Mouse (Mus musculus) hindbrain, embryonic 11.5 days (tissue): ENCODE data around the gene Col2a1. TPM values are rescaled to one million over a fixed set of nuclear protein-coding genes. Genes with fewer than 3 reads are reported as not detected.

ENCODE experiments used
- ATAC-seq: fragments of 200-750 bp; cut with Nextera tagmentation; 2 replicates; pipeline ENCODE4 v1.8.0; 2017; ENCODE audit warnings: mild to moderate bottlenecking, moderate TSS enrichment, moderate library complexity; ENCODE audit not compliant: low FRiP score
- DNase-seq: peaks from one replicate; pipeline ENCODE4 v3.0.0-alpha.2; 2015; ENCODE audit warnings: low spot score
- H3K27ac ChIP-seq: fragments of 300-500 bp; sonication (generic); 2 replicates; pipeline ENCODE4 v1.5.1; 2014; ENCODE audit warnings: mild to moderate bottlenecking, low read depth, low read length
- H3K27me3 ChIP-seq: fragments of 300-500 bp; sonication (generic); 2 replicates; pipeline ENCODE4 v1.6.1; 2014; ENCODE audit warnings: mild to moderate bottlenecking, low read length, moderate library complexity, mixed read lengths; ENCODE audit not compliant: control insufficient read depth, insufficient read depth
- H3K36me3 ChIP-seq: fragments of 300-500 bp; sonication (generic); 2 replicates; pipeline ENCODE4 v1.6.1; 2014; ENCODE audit warnings: mild to moderate bottlenecking, low read length, moderate library complexity, mixed read lengths; ENCODE audit not compliant: control insufficient read depth, insufficient read depth
- H3K4me1 ChIP-seq: fragments of 300-500 bp; sonication (generic); replicated peaks from 2 replicates; pipeline ENCODE4 v1.6.1; 2014; ENCODE audit warnings: low read length, mixed read lengths; ENCODE audit not compliant: control insufficient read depth, insufficient read depth
- H3K4me2 ChIP-seq: fragments of 300-500 bp; sonication (generic); replicated peaks from 2 replicates; pipeline ENCODE4 v1.6.1; 2014; ENCODE audit warnings: mild to moderate bottlenecking, low read depth, low read length
- H3K4me3 ChIP-seq: fragments of 300-500 bp; sonication (generic); 2 replicates; pipeline ENCODE4 v1.5.1; 2014; ENCODE audit warnings: low read depth, low read length
- H3K9ac ChIP-seq: fragments of 300-500 bp; sonication (generic); 2 replicates; pipeline ENCODE4 v1.6.1; 2014; ENCODE audit warnings: low read depth, low read length
- H3K9me3 ChIP-seq: fragments of 300-500 bp; sonication (generic); 2 replicates; pipeline ENCODE4 v1.6.1; 2016; ENCODE audit warnings: low read length; ENCODE audit not compliant: control insufficient read depth
- WGBS: fragments of 180-500 bp; shearing (Covaris S2); extraction: QIAGEN DNeasy Blood & Tissue Kit; methylation state at CpG from one replicate; pipeline ENCODE4 v1.1.7; 2014; 5-methylcytosine and 5-hydroxymethylcytosine counted together
- polyA plus RNA-seq: library from polyadenylated mRNA; unstranded; fragments of >200 nt; fragmentation: Nextera tagmentation; extraction: Ambion mirVana; gene quantifications from 2 replicates; pipeline ENCODE4 v1.2.1, GENCODE M21; 2014

Gene Col2a1
- polyA plus RNA-seq, 1 experiment from 2014 or later = 128 TPM

- no peak overlapping the region for H3K4me3 ChIP-seq
- no peaks in the 10 kb centered on the region for H3K9me3 ChIP-seq
- H3K4me1 ChIP-seq = 0 out of 2 replicates have a peak, but pooled peaks cover 4% of the 10 kb centered on the region
- H3K9ac ChIP-seq = no peak overlapping the region
- DNase-seq = no peak
- H3K27me3 ChIP-seq = no peaks in the 10 kb centered on the region
- H3K27ac ChIP-seq = no peak overlapping the region
- 79% methylated on average over 11 of the region's 11 CpGs for WGBS
- H3K4me2 ChIP-seq = no peak overlapping the region
- ATAC-seq = no peak
- no peaks in the 10 kb centered on the region for H3K36me3 ChIP-seq
These were observed 48.1 kb downstream of the Col2a1 start for GRCm38 (mm10) chr15:97956416-97956815.

- H3K4me2 ChIP-seq = no peak overlapping the region
- no peak overlapping the region for H3K4me3 ChIP-seq
- 0 out of 2 replicates have a peak, but pooled peaks cover 4% of the 10 kb centered on the region for H3K4me1 ChIP-seq
- H3K27ac ChIP-seq = no peak overlapping the region
- no peaks in the 10 kb centered on the region for H3K9me3 ChIP-seq
- H3K9ac ChIP-seq = no peak overlapping the region
- ATAC-seq (no peak), DNase-seq (no peak)
- H3K36me3 ChIP-seq = no peaks in the 10 kb centered on the region
- no peaks in the 10 kb centered on the region for H3K27me3 ChIP-seq
- WGBS = 21% methylated on average over 4 of the region's 4 CpGs
These were observed 48.8 kb downstream of the Col2a1 start for GRCm38 (mm10) chr15:97955742-97956141.

- Histone ChIP-seq H3K4me2 (no peak overlapping the region), H3K9ac (no peak overlapping the region), H3K36me3 (no peaks in the 10 kb centered on the region), H3K27ac (no peak overlapping the region), H3K9me3 (no peaks in the 10 kb centered on the region), H3K4me1 (0 out of 2 replicates have a peak, but pooled peaks cover 4% of the 10 kb centered on the region), H3K27me3 (no peaks in the 10 kb centered on the region), H3K4me3 (no peak overlapping the region)
- no peak for DNase-seq
- WGBS = 100% methylated on average over 1 of the region's 1 CpGs
- no peak for ATAC-seq
These were observed 49.2 kb downstream of the Col2a1 start for GRCm38 (mm10) chr15:97955286-97955685.

- 84% methylated on average over 8 of the region's 8 CpGs for WGBS
- Histone ChIP-seq H3K9me3 (no peaks in the 10 kb centered on the region), H3K27me3 (no peaks in the 10 kb centered on the region), H3K4me2 (no peak overlapping the region), H3K36me3 (no peaks in the 10 kb centered on the region), H3K4me1 (0 out of 2 replicates have a peak, but pooled peaks cover 4% of the 10 kb centered on the region), H3K4me3 (no peak overlapping the region), H3K27ac (no peak overlapping the region), H3K9ac (no peak overlapping the region)
- DNase-seq (no peak), ATAC-seq (no peak)
These were observed 49.8 kb downstream of the Col2a1 start for GRCm38 (mm10) chr15:97954671-97955070.

GRCm38 (mm10) chr15:97952889-97953189, 51.7 kb downstream of the Col2a1 start:
- H3K4me3 ChIP-seq = no peak overlapping the region
- DNase-seq (no peak), ATAC-seq (0 out of 2 replicates have a peak, but pooled peaks have one; percentile 35)
- WGBS = 68% methylated on average over 4 of the region's 4 CpGs
- H3K27me3 ChIP-seq = no peaks in the 10 kb centered on the region
- no peak overlapping the region for H3K4me2 ChIP-seq
- H3K9me3 ChIP-seq = no peaks in the 10 kb centered on the region
- no peaks in the 10 kb centered on the region for H3K36me3 ChIP-seq
- H3K9ac ChIP-seq = no peak overlapping the region
- no peak overlapping the region for H3K27ac ChIP-seq
- 0 out of 2 replicates have a peak, but pooled peaks cover 4% of the 10 kb centered on the region for H3K4me1 ChIP-seq

- H3K9ac ChIP-seq = no peak overlapping the region
- no peaks in the 10 kb centered on the region for H3K27me3 ChIP-seq
- peak; percentile 90 for DNase-seq
- ATAC-seq = peak; percentile 56; the same call in 1 of the 2 replicates
- no peak overlapping the region for H3K4me2 ChIP-seq
- H3K9me3 ChIP-seq = no peaks in the 10 kb centered on the region
- 0 out of 2 replicates have a peak, but pooled peaks cover 4% of the 10 kb centered on the region for H3K4me1 ChIP-seq
- no peak overlapping the region for H3K4me3 ChIP-seq
- WGBS = 16% methylated on average over 16 of the region's 16 CpGs
- no peak overlapping the region for H3K27ac ChIP-seq
- no peaks in the 10 kb centered on the region for H3K36me3 ChIP-seq
These were observed 52.2 kb downstream of the Col2a1 start for GRCm38 (mm10) chr15:97952137-97952888.

GRCm38 (mm10) chr15:97950240-97950639, 54.3 kb downstream of the Col2a1 start:
- no peak overlapping the region for H3K4me2 ChIP-seq
- no peaks in the 10 kb centered on the region for H3K36me3 ChIP-seq
- no peak overlapping the region for H3K9ac ChIP-seq
- no peak for DNase-seq
- no peak overlapping the region for H3K4me3 ChIP-seq
- no peak for ATAC-seq
- no peak overlapping the region for H3K27ac ChIP-seq
- 0 out of 2 replicates have a peak, but pooled peaks cover under 1% of the 10 kb centered on the region for H3K4me1 ChIP-seq
- 76% methylated on average over 7 of the region's 7 CpGs for WGBS
- H3K9me3 ChIP-seq = no peaks in the 10 kb centered on the region
- no peaks in the 10 kb centered on the region for H3K27me3 ChIP-seq

- Histone ChIP-seq H3K27ac (no peak overlapping the region), H3K4me2 (no peak overlapping the region), H3K4me1 (no peaks in the 10 kb centered on the region), H3K27me3 (no peaks in the 10 kb centered on the region), H3K9ac (no peak overlapping the region), H3K36me3 (no peaks in the 10 kb centered on the region), H3K9me3 (no peaks in the 10 kb centered on the region), H3K4me3 (no peak overlapping the region)
- WGBS = 79% methylated on average over 3 of the region's 3 CpGs
- DNase-seq (no peak), ATAC-seq (no peak)
These were observed 54.8 kb downstream of the Col2a1 start for GRCm38 (mm10) chr15:97949706-97950105.

GRCm38 (mm10) chr15:97948720-97949119, 55.8 kb downstream of the Col2a1 start:
- H3K4me2 ChIP-seq = no peak overlapping the region
- 51% methylated on average over 7 of the region's 7 CpGs for WGBS
- ATAC-seq = no peak
- no peaks in the 10 kb centered on the region for H3K4me1 ChIP-seq
- H3K9ac ChIP-seq = no peak overlapping the region
- H3K27me3 ChIP-seq = no peaks in the 10 kb centered on the region
- no peak overlapping the region for H3K27ac ChIP-seq
- H3K9me3 ChIP-seq = no peaks in the 10 kb centered on the region
- DNase-seq = no peak
- no peaks in the 10 kb centered on the region for H3K36me3 ChIP-seq
- no peak overlapping the region for H3K4me3 ChIP-seq
